Mouse (Mus musculus) liver, adult (tissue): Measurements from ENCODE around the gene Car10.

Experiments
- GATA4 ChIP-seq: IDR thresholded peaks from 2 replicates; pipeline ENCODE4 v1.6.1; 2014; ENCODE audit warnings: mild to moderate bottlenecking, low read length; ENCODE audit not compliant: insufficient replicate concordance

Gene Car10

GRCm38 (mm10) chr11:93614851-93615250 is 517.0 kb downstream of the Car10 start:
- no peak for TF ChIP-seq GATA4

DNA sequence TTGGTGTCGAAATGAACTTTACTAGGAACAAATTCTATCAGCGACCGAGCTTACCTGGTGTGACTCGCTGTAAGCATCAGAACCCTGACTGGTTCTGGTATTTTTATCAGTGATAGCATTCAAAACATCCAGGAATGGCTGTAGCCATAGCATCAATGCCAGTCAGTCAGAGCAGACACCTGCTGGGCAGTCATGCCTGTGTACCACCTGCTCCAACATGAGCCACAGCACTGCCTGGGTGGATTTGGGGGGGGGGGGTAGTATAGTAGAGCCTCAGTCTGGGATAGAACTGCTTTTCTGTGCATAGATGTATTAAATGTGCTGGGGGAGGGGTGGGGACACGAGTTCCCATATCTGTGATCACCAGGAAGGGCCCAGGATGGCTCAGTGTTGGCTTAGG is 525.8 kb downstream of the Car10 start:
- TF ChIP-seq GATA4 = no peak

DNA sequence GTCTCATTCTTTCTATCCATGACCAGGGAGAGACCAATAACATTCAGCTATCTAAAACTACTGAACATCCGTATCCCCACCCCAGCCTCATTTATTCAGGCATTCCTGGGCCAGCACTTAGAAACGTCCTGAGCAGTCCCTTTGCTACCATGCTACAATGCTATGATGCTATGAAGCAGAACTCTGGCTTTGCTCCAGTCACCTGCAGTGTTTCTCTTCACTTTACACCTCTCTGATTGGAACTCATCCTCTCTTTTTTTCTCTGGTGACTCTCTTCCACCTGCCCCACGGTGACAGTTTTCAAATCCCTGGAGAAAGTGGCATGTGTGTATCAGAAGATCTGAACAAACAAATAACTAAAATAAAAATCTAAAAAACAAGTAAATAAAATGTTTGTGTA is 541.6 kb downstream of the Car10 start:
- no peak for TF ChIP-seq GATA4

DNA sequence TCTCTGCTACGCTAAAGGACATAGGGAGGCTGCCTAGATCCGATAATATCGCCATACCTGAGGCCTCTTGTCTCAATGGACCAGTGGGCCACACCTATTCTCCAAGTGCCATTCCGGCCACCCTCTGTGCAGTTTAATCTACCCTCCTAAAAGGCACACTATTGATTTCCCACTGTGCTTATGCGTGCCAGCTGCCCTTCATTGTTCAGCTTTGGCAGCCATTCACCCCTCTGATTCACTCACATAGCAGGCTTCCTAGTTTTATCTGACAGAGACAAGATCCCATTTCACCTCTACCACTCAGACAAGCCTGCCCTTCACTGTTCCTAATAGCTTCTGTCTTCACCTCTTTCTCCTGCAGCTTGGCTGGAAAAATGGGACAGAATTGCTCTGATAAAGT is 543.1 kb downstream of the Car10 start:
- no peak for TF ChIP-seq GATA4

DNA sequence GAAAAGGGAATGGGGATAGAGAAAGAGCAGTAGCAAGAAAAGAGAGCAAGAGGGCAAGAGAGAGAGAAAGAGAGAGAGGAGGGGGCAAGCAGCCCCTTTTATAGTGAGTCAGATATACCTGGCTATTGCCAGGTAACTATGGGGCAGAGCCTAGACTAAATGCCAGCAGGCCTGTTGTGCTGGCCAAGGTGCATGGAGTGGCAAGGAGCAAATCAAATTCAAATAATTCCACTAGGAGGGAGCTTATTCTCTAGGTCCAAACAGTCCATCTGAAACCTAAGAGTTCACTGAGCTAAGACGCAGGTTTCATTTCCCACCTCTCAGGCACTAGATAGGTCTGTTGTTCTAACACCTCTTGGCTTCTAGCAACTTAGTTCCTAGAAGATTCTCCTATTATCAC is 544.5 kb downstream of the Car10 start:
- TF ChIP-seq GATA4 = no peak

GRCm38 (mm10) chr11:93643006-93643405 is 545.2 kb downstream of the Car10 start:
- no peak for TF ChIP-seq GATA4

- no peak for TF ChIP-seq GATA4
These were observed 545.6 kb downstream of the Car10 start for GRCm38 (mm10) chr11:93643436-93643835.

DNA sequence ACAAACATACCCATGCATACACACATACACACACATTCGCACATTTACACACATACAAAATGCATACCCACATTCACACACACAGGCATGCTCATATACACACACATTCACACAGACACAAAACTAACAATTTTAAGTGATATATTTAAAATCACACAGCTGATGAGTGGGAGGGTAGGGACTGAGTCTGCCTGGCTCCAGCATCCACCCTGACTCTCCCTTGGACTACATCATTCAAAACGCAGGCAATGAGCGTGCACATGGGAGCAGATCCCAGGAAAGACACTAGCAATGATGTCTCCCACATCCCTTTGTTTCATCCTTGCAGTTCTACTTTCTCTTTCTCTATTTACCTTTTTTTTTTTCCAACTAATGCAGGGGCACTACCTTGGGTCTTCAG is 548.4 kb downstream of the Car10 start:
- TF ChIP-seq GATA4 = no peak
